Mouse (Mus musculus) CD4-positive helper T cell, adult 2 months (primary cell): ENCODE results near the gene Slc5a5.

Source experiments
- DNase-seq: peaks from one replicate; pipeline ENCODE4 v3.0.0-alpha.2; 2012; ENCODE audit warnings: low read depth, missing footprints, low spot score

Gene Slc5a5

GRCm38 (mm10) chr8:70880546-70880945, 12.0 kb downstream of the Slc5a5 start:
- no peak for DNase-seq

DNA sequence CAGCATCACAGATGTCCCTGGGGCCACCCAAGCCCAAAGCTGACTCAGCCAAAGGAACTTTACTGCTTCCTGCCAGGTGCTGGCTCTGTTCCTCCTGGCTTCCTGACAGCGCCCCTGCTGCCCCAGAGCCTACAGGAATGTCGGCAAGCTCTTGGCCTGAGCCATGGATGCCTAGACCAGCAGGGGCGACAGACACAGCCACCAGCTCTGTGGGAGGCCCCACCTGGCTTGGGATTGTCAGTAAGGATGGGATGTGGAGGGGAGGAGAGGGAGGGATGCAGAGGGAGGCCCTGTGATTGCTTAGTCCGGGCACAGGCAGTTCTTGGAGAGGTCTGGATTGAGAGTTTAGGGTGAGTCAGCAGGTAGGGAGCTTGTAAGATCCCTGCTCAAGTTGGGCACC, 12.4 kb downstream of the Slc5a5 start:
- no peak for DNase-seq

GRCm38 (mm10) chr8:70879500-70879899, 13.1 kb downstream of the Slc5a5 start:
- no peak for DNase-seq

DNA sequence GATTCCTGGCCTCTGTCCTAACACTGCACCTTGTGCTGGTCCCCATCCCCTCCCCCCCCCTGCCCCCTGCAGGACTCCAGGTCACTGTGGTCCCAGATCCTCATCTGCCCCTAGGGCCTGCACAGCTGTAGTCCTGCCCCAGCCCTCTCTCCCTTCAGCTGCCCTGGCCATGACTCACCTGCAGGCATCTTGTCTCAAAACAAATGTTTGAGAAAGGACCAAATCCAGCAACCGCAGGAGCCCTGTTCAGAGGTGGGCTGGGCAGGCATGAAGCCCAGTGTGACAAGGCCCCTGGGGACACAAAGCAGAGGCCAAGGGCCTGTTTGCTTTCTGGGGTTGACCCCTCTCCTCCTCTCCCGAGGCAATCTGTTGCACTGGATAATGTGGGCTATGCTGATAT, 14.4 kb downstream of the Slc5a5 start:
- no peak for DNase-seq

GRCm38 (mm10) chr8:70876382-70876781, 16.2 kb downstream of the Slc5a5 start:
- DNase-seq, result no peak

DNA sequence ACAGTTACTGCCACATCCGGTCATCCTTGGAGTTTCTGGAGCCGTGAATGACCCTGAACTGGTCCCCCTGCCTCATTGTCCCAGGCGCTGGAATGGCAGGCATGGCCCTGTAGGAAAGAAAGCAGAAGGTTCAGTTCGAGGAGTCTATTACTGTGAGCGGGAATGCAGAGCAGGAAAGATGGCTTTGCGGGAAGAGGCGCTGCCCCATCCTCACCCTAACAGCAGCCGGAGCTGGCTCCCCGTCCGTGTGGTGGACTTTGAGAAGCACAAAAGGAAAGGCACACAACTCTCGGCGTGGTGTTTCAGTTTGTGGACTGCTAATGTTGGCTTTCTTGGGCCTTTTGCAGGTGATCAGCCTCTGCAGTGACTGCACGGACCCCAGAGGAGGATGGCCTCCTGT, 18.1 kb downstream of the Slc5a5 start:
- DNase-seq, result no peak

DNA sequence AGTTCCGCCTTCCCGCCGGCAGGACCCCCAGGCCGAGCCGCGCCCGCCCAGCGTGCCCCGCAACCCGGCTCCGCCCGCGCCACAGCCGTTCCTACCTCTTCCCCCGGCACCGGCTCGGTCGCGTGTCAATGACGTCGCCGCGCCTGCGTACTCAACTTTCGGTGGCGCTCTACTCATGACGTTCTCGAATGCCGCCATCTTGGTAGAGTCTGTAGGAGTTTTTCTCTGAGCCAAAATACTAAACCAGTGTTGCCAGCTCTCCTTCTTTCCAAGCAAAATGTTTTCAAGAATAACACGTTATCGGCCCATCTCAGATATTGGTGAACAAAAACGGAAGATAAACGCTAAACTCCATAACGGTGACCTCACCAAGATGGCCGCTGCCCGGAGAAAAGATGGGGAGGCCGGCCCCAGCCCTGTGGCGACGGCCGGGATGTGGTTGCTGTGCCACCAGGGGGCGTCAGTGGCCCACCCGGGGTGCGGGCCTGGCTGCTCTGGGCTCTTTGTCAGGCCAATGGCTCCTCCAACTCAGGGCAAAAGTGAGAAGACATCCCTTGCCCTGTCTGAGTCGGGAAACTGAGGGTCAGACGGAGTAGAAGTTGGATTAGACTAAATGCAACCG, 19.1 kb downstream of the Slc5a5 start, which contains the start of gene Ccdc124:
Gene Ccdc124 (minus strand): TSS at position 572 of the 622 bp plus-strand sequence.
- peak; percentile 96 for DNase-seq

GRCm38 (mm10) chr8:70872643-70873363, 19.8 kb downstream of the Slc5a5 start:
- DNase-seq, result peak; percentile 58

DNA sequence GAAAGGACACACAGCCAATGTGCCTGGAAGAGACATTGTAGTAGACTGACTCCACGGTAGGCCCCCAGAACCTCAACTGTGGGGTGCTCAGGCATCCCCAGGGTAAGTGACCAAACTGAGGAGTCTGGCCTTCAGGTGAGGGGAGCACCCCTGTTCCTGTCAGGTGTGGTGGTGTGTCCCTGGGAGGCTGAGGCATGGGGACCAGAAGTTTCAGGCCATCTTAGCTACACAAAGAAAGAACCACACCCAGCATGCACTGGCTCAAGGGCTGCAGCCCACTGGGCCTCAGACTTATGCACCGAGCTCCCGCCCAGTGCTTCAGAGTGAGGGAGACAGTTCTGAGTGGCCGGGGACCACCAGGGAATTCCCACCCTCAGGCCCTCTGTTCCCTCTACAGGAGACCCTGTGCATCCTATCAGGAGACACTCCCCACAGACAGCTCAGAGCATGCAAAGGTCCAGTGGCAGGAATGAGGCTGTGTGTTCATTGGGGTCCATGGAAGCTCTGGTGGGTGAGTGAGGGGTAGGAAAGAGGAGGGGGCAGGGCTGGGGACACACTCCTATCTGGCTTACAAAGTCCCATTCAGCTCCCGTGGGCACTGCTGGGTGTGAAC, 21.3 kb downstream of the Slc5a5 start:
- no peak for DNase-seq

DNA sequence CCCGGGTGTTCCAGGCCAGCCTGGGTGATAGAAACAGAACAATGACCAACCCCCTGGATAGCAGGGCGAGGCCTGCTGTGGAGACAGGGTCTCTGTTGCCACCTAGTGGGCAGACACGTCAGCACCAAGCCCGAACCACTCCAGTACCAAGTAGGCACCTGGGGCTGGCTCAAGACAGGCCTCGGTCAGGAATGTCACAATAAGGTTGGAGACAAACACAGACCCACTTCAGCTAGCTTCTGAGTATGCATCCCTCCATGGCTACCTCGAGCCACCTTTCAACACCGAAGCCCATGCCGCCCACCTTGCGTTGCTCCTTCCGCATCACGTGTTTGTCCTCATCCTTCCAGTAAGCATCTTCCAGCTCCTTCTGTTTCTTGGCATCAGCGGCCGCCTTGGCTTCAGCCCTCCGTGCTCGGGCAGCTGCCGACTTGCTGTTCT, 22.9 kb downstream of the Slc5a5 start:
- DNase-seq, result peak; percentile 78

DNA sequence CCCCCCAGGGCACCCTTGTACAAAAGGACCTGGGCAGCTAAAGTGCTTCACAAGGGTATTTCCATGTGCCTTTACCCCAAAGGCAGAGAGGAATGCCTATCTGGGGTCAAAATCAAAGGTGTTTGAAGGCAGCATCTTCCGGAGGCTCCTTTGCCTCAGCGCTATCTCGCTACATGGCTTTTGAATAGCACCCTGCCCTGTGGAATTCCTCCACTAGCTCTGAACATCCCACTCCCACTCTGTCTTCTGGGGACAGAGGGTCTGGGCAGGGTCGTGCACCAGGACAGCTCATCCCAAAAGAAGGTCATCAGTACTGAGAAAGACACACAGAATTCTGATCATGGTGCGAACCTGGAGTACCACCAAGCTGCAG, 23.4 kb downstream of the Slc5a5 start:
- no peak for DNase-seq

DNA sequence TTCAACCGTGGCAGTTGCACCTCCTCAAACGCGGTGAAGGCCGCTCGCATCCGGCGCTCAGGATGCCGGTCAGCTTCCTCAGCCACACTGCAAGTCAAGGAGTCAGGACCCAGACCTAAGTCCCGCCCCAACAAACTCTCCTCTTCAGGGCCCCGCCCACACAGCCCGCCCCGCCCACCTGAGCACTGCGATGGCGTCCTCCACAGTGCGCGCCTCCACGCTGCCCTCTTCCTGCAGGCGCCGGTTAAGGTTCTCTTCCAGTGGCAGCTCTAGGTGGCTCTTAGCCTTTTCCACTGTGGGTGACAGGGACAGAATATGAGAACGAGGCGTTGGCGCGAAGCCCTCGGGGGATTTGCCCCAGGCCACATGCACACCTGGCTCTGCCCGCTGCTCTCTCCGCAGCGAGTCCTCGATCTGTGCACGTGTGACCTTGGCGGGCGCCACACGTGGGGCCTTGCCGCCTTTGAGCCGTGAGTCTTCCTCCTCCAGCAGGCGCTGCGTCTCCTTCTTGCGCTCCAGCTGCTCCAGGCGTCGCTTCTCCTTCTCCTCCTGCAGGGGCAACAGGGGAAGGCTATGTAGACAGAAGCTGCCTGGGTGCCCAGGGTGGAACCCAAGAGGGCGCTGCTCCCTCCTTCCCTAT, 23.9 kb downstream of the Slc5a5 start:
- DNase-seq, result peak; percentile 75

- DNase-seq, result peak; percentile 24
Measured at GRCm38 (mm10) chr8:70866566-70866965, 26.0 kb downstream of the Slc5a5 start.

- DNase-seq, result no peak
Measured at GRCm38 (mm10) chr8:70866001-70866520, 26.5 kb downstream of the Slc5a5 start.

DNA sequence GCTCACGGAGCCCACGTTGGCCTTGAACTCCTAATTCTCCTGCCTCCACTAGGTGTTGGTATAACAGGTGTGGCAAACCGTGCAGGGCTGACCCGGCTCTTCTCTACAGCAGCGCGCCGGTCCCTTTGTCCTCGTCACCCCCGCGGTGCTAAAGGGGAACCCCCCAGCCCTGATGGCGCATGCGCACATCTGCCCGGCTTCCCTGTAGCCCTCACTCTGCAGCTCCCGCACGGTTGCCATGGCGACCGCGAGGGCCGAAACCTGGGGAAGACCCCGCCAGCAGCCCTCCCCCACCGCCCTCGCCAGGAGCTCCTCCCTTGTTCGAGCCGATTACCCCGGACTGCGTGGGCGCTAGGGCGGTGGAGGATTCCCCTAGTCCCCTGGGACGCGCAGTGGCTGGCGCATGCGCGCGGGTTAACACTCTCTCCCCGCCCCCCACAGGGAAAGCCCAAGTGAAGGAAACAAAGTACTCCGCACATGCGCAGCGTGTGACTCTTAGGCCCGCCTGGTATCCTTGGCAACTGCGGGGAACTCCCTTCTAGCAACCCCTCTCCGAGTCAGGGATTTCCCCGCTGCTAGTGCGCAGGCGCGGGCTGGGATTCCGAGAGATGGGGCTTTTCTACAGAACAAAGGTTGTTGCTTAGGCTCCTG, 27.1 kb downstream of the Slc5a5 start:
- DNase-seq, result peak; percentile 100

GRCm38 (mm10) chr8:70864712-70865221, 27.8 kb downstream of the Slc5a5 start:
- DNase-seq, result no peak

- DNase-seq, result peak; percentile 67
Measured at GRCm38 (mm10) chr8:70863956-70864711, 28.4 kb downstream of the Slc5a5 start.

DNA sequence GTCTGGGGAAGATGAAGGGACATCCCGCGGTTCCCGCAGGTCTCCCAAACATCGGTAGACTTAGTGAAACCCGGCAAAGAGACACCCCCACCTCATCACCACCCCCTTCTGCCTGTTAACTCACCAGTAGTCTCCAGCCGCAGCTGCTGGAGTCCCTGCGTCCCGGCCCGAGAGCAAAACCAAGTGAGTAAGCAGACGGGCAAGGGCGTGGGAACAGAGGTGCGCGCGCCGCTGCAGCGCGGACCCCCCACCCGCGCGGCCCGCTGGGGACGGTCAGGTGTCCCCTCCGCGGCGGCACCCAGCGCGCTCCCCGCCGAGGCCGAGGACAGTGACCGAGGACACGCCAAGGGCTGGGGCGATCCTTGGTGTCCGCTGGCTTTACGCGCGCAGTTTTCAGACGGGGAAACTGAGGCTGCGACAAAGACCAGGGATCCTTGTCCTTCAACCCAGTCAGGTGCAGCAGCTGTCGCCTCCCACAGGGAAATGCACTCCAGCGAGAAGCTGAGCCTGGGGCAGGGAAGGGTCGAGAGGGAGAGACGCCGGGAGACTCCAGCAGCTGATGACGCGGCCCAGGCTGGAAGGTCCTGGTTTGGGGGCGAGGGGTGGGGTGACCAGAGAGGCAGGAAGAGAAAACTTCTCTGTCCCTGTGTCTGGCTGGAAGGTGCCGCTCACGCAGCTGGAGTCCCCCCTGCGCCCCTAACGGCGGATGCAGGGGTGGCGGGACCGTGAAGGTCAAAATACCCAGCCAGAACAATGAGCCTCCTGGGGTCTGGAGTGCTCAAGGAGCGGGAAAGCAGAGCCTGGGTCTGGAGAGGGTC, 29.5 kb downstream of the Slc5a5 start, which contains the start of gene Kcnn1:
Gene Kcnn1 (minus strand): TSS at position 435 of the 818 bp plus-strand sequence.
- peak; percentile 41 for DNase-seq

- peak; percentile 31 for DNase-seq
Measured at GRCm38 (mm10) chr8:70857516-70857915, 35.0 kb downstream of the Slc5a5 start.
